Mouse (Mus musculus): ENCODE data around the gene Ccdc78. TPM values are rescaled to one million over a fixed set of nuclear protein-coding genes. Genes with fewer than 3 reads are reported as not detected.
A peak's percentile ranks its signal among the peaks of the same experiment; 100 is the strongest.
"Not testable (repeated sequence)": the region's sequence is repeated elsewhere in the genome, so short reads cannot be mapped to it uniquely, and the experiment has no call there.

Ccdc78 gene
- polyA plus RNA-seq, 1 experiment from 2014 or later, result 0.62 TPM

DNA sequence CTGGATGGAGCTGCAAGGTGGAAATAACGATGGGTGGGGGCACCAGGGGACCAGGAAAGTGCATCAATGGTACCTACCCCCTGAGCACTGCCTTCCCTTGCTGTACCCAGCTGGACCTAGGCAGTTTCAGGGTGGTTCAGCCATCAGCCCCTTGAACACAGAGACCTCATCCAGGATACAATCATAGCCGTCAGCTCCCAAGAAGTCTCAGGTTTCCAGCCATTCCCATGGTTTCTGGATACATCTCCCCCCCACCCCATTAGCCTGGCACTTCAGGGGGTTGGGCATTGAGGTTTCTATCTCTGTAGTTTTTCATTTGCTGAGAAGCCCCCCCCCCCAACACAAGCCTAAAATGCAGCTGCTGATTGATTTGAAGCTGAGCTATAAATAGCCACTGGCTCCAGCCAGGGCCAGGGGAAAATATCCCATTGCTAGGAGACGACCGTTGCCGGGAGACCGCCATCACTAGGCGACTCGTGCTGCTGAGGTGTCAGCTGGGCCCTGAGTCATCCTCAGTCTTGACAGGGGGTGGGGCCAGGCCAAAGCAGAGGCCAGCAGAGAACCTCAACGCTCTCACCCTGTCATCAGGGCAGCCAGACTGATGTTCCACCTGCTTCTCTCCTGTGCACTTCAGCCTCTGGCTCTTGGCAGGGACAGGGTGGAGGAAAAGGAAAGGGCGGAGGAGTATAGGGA is 16.6 kb downstream of the Ccdc78 start:
- Histone ChIP-seq H3K4me1 (peaks cover 16% of the 10 kb centered on the region), H3K36me3 (replicated peaks) (no peaks in the 10 kb centered on the region), H3K27ac (replicated peaks) (peak overlapping the region; percentile 66), H3K9me3 (no peaks in the 10 kb centered on the region), H3K4me3 (peak overlapping the region; percentile 32; the same call in 1 of the 2 replicates), H3K27me3 (replicated peaks; ENCODE audit: low read depth, poor library complexity, severe bottlenecking) (peaks cover 32% of the 10 kb centered on the region)
- 14% methylated on average over 10 of the region's 10 CpGs for WGBS
- peak; percentile 70 for DNase-seq (ENCODE audit: low spot score)

DNA sequence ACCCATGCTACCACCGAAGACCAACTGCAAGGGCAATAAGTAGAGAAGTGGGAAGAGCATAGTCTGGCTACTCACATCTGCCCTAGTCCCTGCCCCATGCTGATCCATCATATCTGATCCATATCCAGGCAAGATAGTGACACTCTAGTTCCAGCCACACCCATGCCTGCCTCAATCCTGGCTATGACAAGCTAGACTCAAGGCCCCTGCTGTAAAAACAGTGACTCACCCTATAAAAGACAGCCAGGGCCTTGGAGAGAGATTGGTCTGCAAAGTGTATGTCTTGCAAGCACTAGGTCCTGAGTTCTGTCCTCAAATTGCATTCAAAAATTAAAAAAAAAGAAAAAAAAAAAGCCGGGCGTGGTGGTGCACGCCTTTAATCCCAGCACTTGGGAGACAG is 20.1 kb downstream of the Ccdc78 start:
- H3K4me3 ChIP-seq, result no peak overlapping the region
- H3K9me3 ChIP-seq, result no peaks in the 10 kb centered on the region
- H3K4me1 ChIP-seq, result peaks cover 45% of the 10 kb centered on the region
- WGBS, result 84% methylated on average over 4 of the region's 4 CpGs
- peaks cover 66% of the 10 kb centered on the region for H3K27me3 ChIP-seq (replicated peaks; ENCODE audit: low read depth, poor library complexity, severe bottlenecking)
- no peak overlapping the region for H3K27ac ChIP-seq (replicated peaks)
- no peak for DNase-seq (ENCODE audit: low spot score)
- H3K36me3 ChIP-seq (replicated peaks), result no peaks in the 10 kb centered on the region

DNA sequence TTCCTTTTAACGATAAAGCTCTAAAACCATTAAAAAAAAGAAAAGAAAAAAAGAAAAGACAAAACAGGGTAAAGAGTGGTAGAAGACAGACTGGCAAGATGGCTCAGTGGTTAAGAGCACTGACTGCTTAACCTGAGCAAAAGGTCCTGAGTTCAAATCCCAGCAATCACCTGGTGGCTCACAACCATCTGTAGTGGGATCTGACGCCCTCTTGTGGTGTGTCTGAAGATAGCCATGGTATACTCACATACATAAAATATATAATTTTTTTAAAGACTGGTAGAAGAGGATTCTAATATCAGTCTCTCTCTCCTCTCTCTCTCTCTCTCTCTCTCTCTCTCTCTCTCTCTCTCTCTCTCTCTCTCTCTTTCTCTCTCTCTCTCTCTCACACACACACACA is 21.1 kb downstream of the Ccdc78 start:
- not testable (repeated sequence) for H3K27ac ChIP-seq (replicated peaks); H3K4me3 ChIP-seq; H3K9me3 ChIP-seq; H3K36me3 ChIP-seq (replicated peaks); DNase-seq (ENCODE audit: low spot score)
- H3K27me3 ChIP-seq (replicated peaks; ENCODE audit: low read depth, poor library complexity, severe bottlenecking), result peaks cover 66% of the 10 kb centered on the region
- whole genome bisulfite sequencing, result 47% methylated on average over 2 of the region's 2 CpGs
- peaks cover 42% of the 10 kb centered on the region for H3K4me1 ChIP-seq

DNA sequence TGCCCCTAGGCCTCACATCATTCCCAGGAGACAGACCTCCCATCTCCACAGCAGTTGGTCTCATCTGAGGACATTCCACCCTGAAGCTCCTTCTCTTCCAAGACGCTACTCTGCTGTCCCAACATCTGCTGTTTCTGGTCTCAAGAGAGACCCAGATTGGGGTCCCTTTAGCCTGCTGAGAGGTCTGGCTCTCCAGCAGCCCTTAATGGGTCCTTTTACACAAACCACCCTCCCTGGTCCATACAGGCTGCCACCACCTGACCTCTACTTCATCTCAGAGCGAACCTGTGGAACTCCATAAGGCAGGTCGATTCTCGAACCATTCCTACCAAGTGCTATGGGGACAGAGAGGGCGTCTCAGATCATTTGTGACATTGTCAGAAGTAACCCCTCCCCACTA is 21.6 kb downstream of the Ccdc78 start:
- Histone ChIP-seq H3K9me3 (no peaks in the 10 kb centered on the region), H3K27ac (replicated peaks) (peak overlapping the region; percentile 86; the same call in 1 of the 2 replicates), H3K36me3 (replicated peaks) (no peaks in the 10 kb centered on the region), H3K27me3 (replicated peaks; ENCODE audit: low read depth, poor library complexity, severe bottlenecking) (peaks cover 70% of the 10 kb centered on the region), H3K4me3 (peak overlapping the region; percentile 82), H3K4me1 (peaks cover 36% of the 10 kb centered on the region)
- no peak for DNase-seq (ENCODE audit: low spot score)
- WGBS, result 36% methylated on average over 5 of the region's 5 CpGs

DNA sequence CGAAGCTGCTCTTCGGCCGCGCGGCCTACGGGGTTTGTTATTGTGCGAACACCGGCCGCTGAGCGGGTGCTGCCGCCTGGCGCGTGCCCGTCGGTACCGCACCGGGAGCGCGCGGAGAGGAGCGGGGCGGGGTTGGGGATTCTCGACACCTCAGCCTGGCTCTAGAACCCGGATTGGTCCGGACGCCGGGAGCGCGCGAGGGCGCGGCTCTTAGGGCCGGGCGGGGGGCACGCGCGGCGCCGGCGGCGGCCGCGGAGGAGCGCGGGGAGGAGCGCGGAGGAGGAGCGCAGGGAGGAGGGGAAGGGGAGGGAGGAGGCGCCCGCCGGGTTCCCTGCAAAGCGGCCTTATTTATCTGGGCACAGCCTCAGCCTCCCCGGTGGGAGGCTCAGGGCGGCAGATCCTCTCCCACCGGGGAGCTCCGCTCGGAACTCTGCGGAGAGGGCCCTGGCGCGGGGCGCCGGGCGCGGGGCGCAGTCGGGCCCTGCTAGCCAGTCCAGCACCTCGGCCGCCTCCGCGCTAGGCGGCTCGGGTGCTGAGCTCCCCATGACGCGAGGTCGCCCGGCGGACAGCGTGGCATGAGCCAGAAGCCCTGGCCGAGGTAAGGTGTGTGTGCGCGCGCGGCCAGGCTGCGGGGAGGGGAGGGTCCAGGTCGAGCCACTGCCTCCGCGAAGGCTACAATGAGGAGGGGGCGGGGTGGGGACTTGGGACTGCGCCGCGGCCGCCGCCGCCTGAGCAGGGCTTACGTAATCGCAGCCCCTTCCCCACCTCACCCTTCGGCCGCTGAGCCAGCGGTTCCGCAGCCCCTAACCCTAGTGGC is 22.6 kb downstream of the Ccdc78 start, which contains the start of gene Fbxl16:
Gene Fbxl16 (plus strand): TSS at position 297 of the 817 bp plus-strand sequence.
- no peaks in the 10 kb centered on the region for H3K36me3 ChIP-seq (replicated peaks)
- H3K4me1 ChIP-seq, result peaks cover 34% of the 10 kb centered on the region
- H3K4me3 ChIP-seq, result peak within 1 kb of the TSS; percentile 82
- peak; percentile 88 for DNase-seq (ENCODE audit: low spot score)
- no peaks in the 10 kb centered on the region for H3K9me3 ChIP-seq
- under 1% methylated on average over 97 of the region's 100 CpGs for WGBS
- H3K27ac ChIP-seq (replicated peaks), result peak within 1 kb of the TSS; percentile 86
- H3K27me3 ChIP-seq (replicated peaks; ENCODE audit: low read depth, poor library complexity, severe bottlenecking), result peaks cover 68% of the 10 kb centered on the region

DNA sequence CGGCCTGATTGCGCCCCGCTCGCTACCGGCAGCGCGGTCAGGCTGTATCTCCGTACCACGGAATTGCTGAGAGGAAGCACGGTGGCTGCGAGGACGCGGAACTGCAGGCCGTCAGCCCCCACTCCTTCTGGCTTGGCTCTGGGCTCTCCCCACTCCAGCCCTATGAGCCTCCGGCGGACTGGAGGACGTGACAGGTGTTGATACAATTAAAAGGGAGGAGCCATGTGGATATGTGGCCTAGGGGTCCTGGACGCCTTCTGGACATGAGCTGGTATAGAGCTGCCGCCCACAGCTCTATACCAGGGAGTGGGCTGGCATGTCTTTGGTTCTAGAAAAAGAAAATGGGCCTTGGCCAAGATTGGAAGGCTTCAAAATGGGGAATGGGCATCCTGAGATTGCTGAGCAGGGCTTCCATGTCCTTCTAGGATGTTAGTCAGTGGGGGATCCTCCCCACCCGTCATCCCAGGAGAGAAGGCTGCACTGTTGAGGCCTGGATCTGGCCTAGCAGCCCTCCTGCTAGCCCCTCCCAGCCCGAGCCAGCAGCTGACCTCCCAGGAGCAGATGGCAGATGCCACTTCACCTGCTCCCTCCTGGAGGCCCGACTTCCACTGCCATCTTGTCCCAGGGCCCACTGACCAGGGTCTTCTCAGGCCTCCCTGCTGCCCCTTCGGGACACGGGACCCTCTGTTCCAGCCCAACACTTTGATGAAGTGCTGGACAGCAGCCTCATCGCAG is 23.4 kb downstream of the Ccdc78 start:
- Histone ChIP-seq H3K27ac (replicated peaks) (peak overlapping the region; percentile 86), H3K4me3 (peak overlapping the region; percentile 82), H3K36me3 (replicated peaks) (no peaks in the 10 kb centered on the region), H3K27me3 (replicated peaks; ENCODE audit: low read depth, poor library complexity, severe bottlenecking) (peaks cover 70% of the 10 kb centered on the region), H3K9me3 (no peaks in the 10 kb centered on the region), H3K4me1 (peaks cover 34% of the 10 kb centered on the region)
- 10% methylated on average over 25 of the region's 25 CpGs for WGBS
- no peak for DNase-seq (ENCODE audit: low spot score)

DNA sequence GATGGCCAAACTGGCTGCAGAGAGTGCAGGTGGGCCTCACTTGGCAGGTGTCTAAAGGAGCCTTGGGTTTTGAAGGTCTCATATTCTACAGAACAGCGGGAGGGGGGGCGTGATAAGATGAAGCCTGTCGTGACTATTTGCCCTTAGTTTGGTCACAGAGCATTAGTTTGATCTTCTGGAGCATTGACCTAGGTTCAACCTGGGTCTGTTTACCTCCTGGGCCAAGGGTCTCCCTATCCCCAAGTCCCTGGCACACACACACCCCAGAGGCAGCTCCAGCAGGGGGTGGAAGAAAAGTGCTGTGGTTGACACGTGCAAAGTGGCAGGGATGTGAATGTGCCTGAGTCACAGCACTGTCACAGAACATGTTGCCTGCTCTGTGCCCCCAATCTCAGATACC is 24.5 kb downstream of the Ccdc78 start:
- Histone ChIP-seq H3K4me3 (peak overlapping the region; percentile 8; the same call in 1 of the 2 replicates), H3K4me1 (peaks cover 34% of the 10 kb centered on the region), H3K36me3 (replicated peaks) (no peaks in the 10 kb centered on the region), H3K27me3 (replicated peaks; ENCODE audit: low read depth, poor library complexity, severe bottlenecking) (peaks cover 77% of the 10 kb centered on the region), H3K9me3 (no peaks in the 10 kb centered on the region), H3K27ac (replicated peaks) (no peak overlapping the region)
- no peak for DNase-seq (ENCODE audit: low spot score)
- 75% methylated on average over 4 of the region's 4 CpGs for WGBS

DNA sequence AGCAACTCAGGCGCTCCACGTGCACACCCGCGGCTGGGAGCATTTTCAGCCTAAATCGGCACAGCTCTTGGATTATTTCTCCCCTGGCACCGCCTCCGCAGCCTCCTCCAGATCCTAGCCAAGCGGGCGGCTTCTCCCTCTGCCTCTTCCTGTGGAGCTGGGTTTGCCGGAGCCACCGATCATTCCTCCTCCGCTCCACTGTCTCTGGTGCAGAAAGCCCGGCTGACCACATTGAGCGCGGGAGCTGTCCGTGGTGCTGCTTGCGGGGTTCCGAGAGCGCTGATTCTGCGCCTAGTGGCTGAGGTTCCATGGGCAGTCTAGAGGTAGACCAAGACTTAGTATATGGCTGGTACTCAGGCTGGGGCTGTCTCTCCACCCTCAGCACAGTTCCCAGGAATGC is 27.1 kb downstream of the Ccdc78 start:
- Histone ChIP-seq H3K9me3 (no peaks in the 10 kb centered on the region), H3K4me3 (peak overlapping the region; percentile 27; the same call in 1 of the 2 replicates), H3K27me3 (replicated peaks; ENCODE audit: low read depth, poor library complexity, severe bottlenecking) (peaks cover 91% of the 10 kb centered on the region), H3K27ac (replicated peaks) (no peak overlapping the region), H3K36me3 (replicated peaks) (peaks cover 6% of the 10 kb centered on the region; the same call in 1 of the 2 replicates), H3K4me1 (peaks cover 30% of the 10 kb centered on the region)
- WGBS, result 2% methylated on average over 20 of the region's 20 CpGs
- peak; percentile 92 for DNase-seq (ENCODE audit: low spot score)

DNA sequence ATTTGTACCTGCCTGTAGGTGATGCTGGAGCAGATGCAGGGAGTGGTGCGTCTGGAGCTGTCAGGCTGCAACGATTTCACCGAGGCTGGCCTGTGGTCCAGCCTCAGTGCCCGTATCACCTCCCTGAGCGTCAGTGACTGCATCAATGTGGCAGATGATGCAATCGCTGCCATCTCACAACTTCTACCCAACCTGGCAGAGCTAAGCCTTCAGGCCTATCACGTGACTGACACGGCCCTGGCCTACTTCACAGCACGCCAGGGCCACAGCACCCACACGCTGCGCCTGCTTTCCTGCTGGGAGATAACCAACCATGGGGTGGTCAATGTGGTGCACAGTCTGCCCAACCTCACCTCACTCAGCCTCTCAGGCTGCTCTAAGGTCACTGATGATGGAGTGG is 31.3 kb downstream of the Ccdc78 start:
- Histone ChIP-seq H3K27me3 (replicated peaks; ENCODE audit: low read depth, poor library complexity, severe bottlenecking) (peaks cover 86% of the 10 kb centered on the region), H3K36me3 (replicated peaks) (peaks cover 6% of the 10 kb centered on the region; the same call in 1 of the 2 replicates), H3K27ac (replicated peaks) (no peak overlapping the region), H3K9me3 (no peaks in the 10 kb centered on the region), H3K4me3 (no peak overlapping the region; the same call in 1 of the 2 replicates), H3K4me1 (peaks cover 18% of the 10 kb centered on the region)
- whole genome bisulfite sequencing, result 81% methylated on average over 11 of the region's 11 CpGs
- DNase-seq (ENCODE audit: low spot score), result no peak

DNA sequence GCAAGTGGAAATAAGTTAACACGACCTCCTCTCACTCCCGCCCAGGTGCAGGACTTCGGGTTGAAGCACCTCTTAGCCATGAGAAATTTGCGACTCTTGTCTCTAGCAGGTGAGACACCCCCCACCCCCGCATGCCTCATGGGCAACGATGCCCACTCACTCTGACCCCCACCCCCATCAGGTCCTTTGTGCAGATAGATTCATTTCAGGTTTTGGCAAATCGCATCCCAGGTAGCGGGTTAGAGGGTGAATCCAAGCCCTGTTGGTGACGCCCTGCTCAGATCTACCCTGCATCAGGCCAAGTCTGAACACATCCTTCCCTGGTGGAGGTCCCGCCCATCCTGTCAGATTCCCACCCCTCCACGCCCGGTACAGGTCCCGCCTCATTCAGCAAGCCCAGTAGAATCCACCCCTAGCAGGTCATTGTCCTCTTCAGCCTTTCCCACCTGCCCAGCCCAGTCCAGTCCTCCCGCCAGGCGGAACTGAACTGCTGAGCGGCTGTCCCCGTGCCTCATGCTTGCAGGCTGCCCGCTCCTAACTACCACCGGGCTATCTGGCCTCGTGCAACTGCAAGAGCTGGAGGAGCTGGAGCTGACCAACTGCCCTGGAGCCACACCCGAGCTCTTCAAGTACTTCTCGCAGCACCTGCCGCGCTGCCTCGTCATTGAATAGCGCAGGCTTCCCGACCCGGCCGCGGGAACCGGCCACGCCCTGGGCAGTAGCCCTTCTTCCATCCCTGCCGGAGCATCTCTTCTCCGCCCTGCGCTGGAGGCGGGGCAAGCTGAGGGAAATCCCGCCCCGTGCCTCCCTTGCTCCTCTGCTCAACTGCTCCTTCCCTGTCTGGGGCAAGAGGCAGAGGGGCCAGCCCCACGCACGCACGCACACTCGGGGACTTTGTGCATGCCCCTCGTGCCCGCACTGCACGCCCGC is 32.7 kb downstream of the Ccdc78 start:
- H3K4me1 ChIP-seq, result peaks cover 23% of the 10 kb centered on the region
- peaks cover 74% of the 10 kb centered on the region for H3K27me3 ChIP-seq (replicated peaks; ENCODE audit: low read depth, poor library complexity, severe bottlenecking)
- 6% methylated on average over 46 of the region's 46 CpGs for WGBS
- no peaks in the 10 kb centered on the region for H3K9me3 ChIP-seq
- peak; percentile 42 for DNase-seq (ENCODE audit: low spot score)
- H3K4me3 ChIP-seq, result peak overlapping the region; percentile 33
- peaks cover 6% of the 10 kb centered on the region; the same call in 1 of the 2 replicates for H3K36me3 ChIP-seq (replicated peaks)
- no peak overlapping the region for H3K27ac ChIP-seq (replicated peaks)

DNA sequence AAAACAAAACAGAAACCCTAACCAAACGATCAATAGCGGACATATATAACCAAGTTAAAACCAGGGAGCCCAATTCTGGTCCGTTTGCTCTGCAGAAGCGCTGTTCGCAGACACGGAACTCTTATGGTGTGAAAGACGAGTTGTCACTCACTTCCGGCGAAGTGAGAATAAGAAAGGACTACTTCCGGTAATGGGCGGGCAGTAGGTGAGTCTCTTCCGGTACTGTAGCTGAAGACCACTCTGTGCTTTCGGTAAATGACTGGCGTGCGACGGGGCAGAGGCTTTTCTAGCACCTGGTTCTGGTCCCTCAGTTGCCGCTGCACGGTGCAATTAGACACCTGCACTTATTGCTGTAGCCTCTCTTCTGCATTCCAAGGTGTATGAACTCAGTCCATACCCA is 37.1 kb downstream of the Ccdc78 start, which contains the start of gene Wdr24:
Gene Wdr24 (plus strand): TSS at position 176 of the 400 bp plus-strand sequence.
- under 1% methylated on average over 18 of the region's 18 CpGs for WGBS
- peak within 1 kb of the TSS; percentile 70 for H3K4me3 ChIP-seq
- H3K27ac ChIP-seq (replicated peaks), result peak within 1 kb of the TSS; percentile 73
- no peaks in the 10 kb centered on the region for H3K9me3 ChIP-seq
- H3K36me3 ChIP-seq (replicated peaks), result peaks cover 33% of the 10 kb centered on the region
- H3K4me1 ChIP-seq, result peaks cover 59% of the 10 kb centered on the region
- H3K27me3 ChIP-seq (replicated peaks; ENCODE audit: low read depth, poor library complexity, severe bottlenecking), result peaks cover 38% of the 10 kb centered on the region
- peak; percentile 79 for DNase-seq (ENCODE audit: low spot score)

All from embryonic facial prominence, embryonic 10.5 days (tissue).